Mouse (Mus musculus): ENCODE results near the gene Nol6.

DNA sequence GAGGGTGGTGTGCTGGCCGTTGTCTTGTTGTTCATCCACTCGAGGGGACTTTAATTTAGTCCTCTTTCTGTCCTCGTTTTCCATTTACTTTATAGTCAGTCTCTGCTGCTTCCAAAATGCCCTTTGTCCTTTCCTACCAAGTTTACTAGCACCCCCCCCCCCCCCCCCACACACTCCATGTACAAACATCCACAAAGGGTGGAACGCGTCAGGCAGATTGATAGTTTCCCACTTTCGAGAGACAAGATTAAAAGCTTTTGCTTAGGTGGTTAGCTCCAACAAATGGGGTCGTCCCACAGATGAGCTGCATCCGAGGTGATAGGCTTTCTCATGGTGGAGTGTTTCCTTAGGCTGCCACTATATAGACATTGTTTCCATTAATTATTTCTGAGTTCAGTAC is 12.6 kb upstream of the Nol6 start:
- TF ChIP-seq POLR2A (IDR thresholded peaks at IDR 0.05; ENCODE audit: borderline replicate concordance, extremely low read depth, insufficient read depth, insufficient read length, poor library complexity, severe bottlenecking): no peak
- TF ChIP-seq CTCF (IDR thresholded peaks at IDR 0.05; ENCODE audit: borderline replicate concordance, extremely low read depth, insufficient read depth, insufficient read length): no peak
